Mouse (Mus musculus) embryo, embryonic 9.5 days (tissue): ENCODE measurements at regions not wholly inside any gene's neighbourhood (a gene's known extent, or its start where the extent isn't known, plus 50 kb on each side); places are given as distances from the start of the nearest gene placed in this dataset.
A peak's percentile ranks its signal among the peaks of the same experiment; 100 is the strongest.
"Not testable (repeated sequence)": the region's sequence is repeated elsewhere in the genome, so short reads cannot be mapped to it uniquely, and the experiment has no call there.

Experiments
- DNase-seq: peaks from one replicate; pipeline ENCODE4 v3.0.0-alpha.2; 2017; ENCODE audit errors: extremely low spot score

- no peak for DNase-seq
These were observed 116.1 kb upstream of the Pfn2 start for GRCm38 (mm10) chr3:57963965-57964364.

- DNase-seq: not testable (repeated sequence)
These were observed 122.7 kb upstream of the Pfn2 start for GRCm38 (mm10) chr3:57970614-57971013.

- DNase-seq: no peak
These were observed 124.8 kb upstream of the Pfn2 start for GRCm38 (mm10) chr3:57972469-57973245.

DNA sequence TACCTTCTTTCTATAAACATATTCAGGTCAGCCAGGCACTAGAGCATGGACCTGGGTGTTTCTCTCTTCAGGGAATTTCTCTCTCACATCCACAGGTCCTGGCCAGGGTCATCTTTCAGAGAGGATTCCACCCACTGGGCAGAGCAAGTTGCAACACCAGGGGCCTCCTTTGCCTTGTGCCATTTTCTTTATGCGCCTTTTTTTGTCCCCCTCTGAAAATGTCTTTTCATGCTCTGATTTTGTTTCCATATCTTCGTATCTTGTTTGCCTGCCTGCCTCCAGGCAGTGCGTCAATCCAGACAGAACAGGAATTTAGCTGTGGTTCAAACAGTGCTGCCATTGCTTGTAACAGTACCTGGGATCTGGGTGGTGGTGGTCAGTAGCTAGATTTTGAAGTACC, 125.7 kb upstream of the Pfn2 start:
- DNase-seq: no peak

- no peak for DNase-seq
These were observed 127.5 kb upstream of the Pfn2 start for GRCm38 (mm10) chr3:57975379-57975778.

DNA sequence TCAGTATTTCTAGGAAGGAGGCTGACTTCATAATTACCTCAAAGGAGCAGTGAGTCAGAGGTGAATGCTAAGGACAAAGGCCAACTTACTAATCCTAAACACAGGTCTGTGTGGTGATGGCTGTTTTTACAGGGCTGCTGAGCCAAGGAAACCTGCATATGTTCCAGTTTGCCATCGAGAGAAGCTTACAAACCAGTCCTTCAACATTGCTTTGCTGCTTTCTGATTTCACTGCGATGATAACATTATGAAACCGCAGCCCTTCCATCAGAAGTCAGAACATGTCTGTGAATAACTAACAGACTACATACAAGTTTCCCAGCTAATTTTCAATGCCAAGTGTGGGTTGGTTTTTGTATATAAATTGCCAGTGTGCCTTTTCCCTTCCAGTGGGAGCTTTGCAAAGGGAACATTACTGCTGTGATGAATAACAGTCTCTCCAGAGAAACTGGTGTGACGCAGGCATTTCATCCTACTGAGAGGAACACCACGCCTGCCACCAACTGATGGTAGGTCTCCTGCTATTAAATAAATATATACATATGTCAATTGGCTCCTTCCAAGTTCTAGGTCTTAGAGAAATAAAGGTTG, 128.9 kb upstream of the Pfn2 start:
- DNase-seq: no peak

DNA sequence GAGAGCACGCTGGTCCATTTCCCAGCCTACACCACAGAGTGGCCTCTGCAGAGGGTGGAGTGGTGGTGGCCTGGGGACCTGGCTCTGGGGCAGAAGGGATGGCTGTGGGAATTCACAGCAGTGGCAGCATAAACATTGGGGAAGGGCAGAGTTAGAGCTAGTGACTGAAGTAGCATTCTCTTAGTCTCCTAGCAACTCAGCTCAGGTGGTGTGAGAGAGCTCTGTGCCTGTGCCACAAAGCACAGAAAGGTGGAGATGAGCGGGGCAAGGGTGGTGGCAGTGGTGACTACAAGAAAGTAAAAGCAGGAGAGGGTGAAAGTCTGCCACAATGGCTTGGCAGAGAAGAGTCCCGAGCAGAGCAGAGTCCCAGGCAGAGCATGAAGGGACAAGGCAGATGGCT, 140.3 kb upstream of the Pfn2 start:
- no peak for DNase-seq

GRCm38 (mm10) chr3:57990738-57991137, 142.9 kb upstream of the Pfn2 start:
- no peak for DNase-seq

- no peak for DNase-seq
These were observed 150.5 kb upstream of the Pfn2 start for GRCm38 (mm10) chr3:57998121-57999102.

DNA sequence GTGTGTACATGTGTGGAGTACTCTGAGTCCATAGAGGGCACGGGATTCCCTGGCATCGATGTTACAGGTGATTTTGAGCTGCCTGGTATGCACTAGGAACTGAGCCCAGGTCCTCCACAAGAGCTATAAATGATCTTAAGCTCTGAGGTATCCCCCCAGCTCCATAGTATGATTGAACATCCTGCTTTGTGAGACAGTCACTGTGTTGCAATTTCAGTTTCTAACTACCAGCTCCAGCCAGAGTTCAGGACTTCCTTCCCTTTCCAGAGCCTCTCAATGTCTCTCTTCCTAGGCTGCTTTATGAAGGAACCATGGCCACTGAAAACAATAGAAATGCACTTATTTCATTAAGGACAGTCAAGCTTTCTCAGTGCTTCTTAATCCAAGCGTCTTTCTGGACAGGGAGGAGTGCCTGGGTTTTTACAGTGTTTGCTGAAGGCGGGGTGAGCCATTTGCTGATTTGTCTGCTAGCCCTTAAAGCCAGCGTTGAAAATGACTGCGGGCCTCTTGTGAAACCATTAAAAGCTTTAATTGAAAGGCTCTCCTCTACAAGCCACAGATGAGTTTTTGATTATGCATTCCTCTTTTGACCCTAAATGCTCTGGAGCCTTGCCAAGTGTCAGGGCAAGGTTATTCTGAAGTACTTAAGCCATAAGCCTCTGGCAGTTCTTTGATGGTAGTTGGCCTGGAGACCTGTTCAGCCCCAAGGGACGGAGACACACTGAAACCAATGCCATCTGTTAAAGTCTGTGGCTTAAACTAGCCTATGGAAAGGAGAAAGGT, 155.1 kb upstream of the Pfn2 start:
- DNase-seq: peak; percentile 31

- peak; percentile 6 for DNase-seq
These were observed 177.0 kb upstream of the Pfn2 start for GRCm38 (mm10) chr3:58024750-58025392.

DNA sequence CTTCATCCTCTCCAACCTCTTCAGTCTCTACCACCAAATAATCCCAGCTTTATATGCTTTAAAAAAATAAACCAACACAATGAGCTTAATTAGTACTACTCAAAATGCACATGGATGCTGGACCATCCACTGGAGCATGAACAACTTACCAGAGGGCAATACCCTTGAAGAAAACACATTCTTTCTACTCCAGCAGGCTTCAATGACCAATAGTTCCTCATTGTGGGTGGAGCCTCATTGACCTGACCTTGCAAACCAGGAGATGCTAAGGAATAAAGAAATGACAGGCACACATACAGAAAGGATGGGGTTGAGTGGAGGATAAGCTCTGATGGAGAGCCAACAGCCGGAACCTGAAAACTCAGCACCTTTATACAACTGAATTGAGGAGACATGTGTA, 201.7 kb upstream of the Pfn2 start:
- no peak for DNase-seq

GRCm38 (mm10) chr3:58054726-58055125, 206.8 kb upstream of the Pfn2 start:
- DNase-seq: no peak

GRCm38 (mm10) chr3:58055181-58055580, 207.3 kb upstream of the Pfn2 start:
- no peak for DNase-seq

GRCm38 (mm10) chr3:58056191-58057063, 208.5 kb upstream of the Pfn2 start:
- DNase-seq: no peak

DNA sequence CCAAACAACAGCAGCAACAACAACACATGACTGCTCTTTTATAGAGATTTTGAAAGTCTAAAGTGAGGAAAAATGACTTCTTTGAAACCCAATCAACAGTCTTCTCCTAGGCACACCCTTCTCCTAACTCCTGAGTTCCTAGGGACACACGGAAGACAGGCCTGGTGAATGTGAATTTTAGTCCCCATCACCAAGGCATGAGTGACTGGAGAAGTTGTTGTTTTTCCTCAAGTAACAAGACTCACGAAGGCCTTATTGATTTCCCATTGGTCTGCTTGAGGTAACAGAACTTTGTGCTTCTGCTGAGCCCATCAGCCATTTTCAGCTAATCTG, 209.2 kb upstream of the Pfn2 start:
- DNase-seq: no peak

DNA sequence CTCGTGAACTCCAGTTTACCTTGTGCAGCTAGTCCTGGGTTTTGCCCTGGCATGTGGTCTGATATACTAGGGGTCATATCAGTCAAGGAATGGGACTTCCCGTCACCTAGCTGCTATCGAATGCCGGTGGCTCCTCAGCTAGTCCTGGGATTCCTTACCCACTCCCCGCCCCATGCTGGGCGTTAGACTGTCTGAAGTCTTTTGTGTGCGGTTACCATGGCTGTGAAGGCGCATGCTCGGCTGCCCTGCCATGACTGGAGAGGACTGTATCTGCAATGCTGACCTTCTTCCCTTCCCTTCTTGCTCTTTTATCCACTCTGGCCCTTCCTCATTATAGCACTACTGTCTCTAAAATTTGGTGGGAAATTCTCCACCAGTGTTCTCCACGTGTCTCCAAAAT, 210.3 kb upstream of the Pfn2 start:
- no peak for DNase-seq

DNA sequence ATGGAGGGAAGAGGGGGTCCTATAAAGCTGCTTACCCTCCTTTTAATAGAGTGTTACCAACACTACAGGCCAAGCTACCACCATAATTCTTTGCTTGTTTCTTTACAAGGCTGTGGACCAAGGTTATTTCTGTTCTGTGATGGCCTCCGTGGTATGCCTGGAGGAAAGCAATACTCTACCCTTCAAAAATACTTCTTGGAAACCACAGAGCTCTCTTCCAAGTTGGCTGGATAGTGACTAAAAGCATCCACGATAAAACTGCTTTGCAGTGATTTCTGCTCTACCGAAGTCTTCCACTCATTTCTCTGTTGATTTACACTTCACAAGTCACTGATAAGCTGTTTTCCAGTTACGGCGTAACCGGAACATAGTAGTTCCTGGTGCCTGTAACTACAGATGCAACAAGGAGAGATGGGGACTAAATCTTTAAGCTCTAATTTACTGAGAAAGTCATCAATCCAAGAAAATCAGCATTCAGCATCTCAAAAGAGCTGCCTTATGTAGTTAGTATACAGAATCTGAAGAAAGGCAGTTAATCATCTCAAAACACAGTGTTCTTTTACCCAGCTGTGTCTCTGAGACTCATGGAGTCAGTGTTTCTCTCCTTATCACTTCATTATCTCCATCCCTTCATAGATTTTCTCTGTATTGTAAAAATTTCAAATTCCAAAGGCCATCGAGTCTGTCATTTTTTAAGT, 216.1 kb upstream of the Pfn2 start:
- no peak for DNase-seq

GRCm38 (mm10) chr3:58071574-58071973, 223.7 kb upstream of the Pfn2 start:
- DNase-seq: no peak
